9 mouse cellular contexts compared by ENCODE assay signal in genomic region chr9:45572787-45573492, GRCm38 (mm10).
DNase-seq lines count a peak whose midpoint lies in the region; ATAC-seq and TF ChIP-seq lines count a peak whose summit lies in the region.
"Had no signal": no experiment of that assay in that cellular context is flagged by ENCODE, and none has a peak within 500 bp of the region (broad histone marks: within the 10 kb centered on the region; RNA-seq: fewer than 3 reads in every experiment).

No protein-coding gene starts in this region.

- intact Hi-C loops in gastrocnemius, adult 2 months (cut with DNase I) = no loop called here

- H3K9me3 ChIP-seq in heart, embryonic 15.5 days (replicated peaks) = no peaks in the 10 kb centered on the region
- H3K9me3 ChIP-seq in lung, postnatal 0 days (ENCODE audit: low read length) = no peaks in the 10 kb centered on the region
- H3K9me3 ChIP-seq: limb, embryonic 12.5 days had no signal

- H3K4me2 ChIP-seq in heart, embryonic 15.5 days = no peak overlapping the region
- no peak overlapping the region for H3K4me2 ChIP-seq in lung, postnatal 0 days (replicated peaks; ENCODE audit: low read depth, low read length)
- H3K4me2 ChIP-seq: limb, embryonic 12.5 days had no signal

- H3K4me1 ChIP-seq in heart, embryonic 15.5 days (replicated peaks) = peaks cover 7% of the 10 kb centered on the region
- H3K4me1 ChIP-seq in lung, postnatal 0 days (ENCODE audit: insufficient read depth, low read depth, low read length) = no peaks in the 10 kb centered on the region
- no peaks in the 10 kb centered on the region for H3K4me1 ChIP-seq in thymus, adult 2 months (replicated peaks; ENCODE audit: control insufficient read depth, insufficient read depth, low read length)
- H3K4me1 ChIP-seq: limb, embryonic 12.5 days had no signal

- no peaks in the 10 kb centered on the region for H3K36me3 ChIP-seq in heart, embryonic 15.5 days
- H3K36me3 ChIP-seq in lung, postnatal 0 days (ENCODE audit: insufficient read depth, low read length) = no peaks in the 10 kb centered on the region
- H3K36me3 ChIP-seq in thymus, adult 2 months (ENCODE audit: control insufficient read depth, insufficient read depth, low read length) = no peaks in the 10 kb centered on the region
- H3K36me3 ChIP-seq: limb, embryonic 12.5 days had no signal

- no peak for ATAC-seq in heart, embryonic 15.5 days (replicated peaks; ENCODE audit: insufficient number of reproducible peaks, insufficient read depth, low FRiP score, low read depth)
- ATAC-seq in lung, postnatal 0 days = peak; percentile 88

- H3K9ac ChIP-seq in heart, embryonic 15.5 days = no peak overlapping the region
- H3K9ac ChIP-seq in lung, postnatal 0 days (replicated peaks; ENCODE audit: low read depth) = no peak overlapping the region
- H3K9ac ChIP-seq: limb, embryonic 12.5 days had no signal

- H3K27ac ChIP-seq in gastrocnemius, adult 2 months = no peak overlapping the region
- H3K27ac ChIP-seq in heart, embryonic 15.5 days = peak overlapping the region; percentile 39; the same call in 1 of the 2 replicates
- H3K27ac ChIP-seq in lung, postnatal 0 days (ENCODE audit: low read length) = no peak overlapping the region
- no peak overlapping the region for H3K27ac ChIP-seq in thymus, adult 2 months (ENCODE audit: control insufficient read depth, insufficient read depth, low read length)
- H3K27ac ChIP-seq: limb, embryonic 12.5 days had no signal

- no peak overlapping the region for H3K4me3 ChIP-seq in gastrocnemius, adult 2 months
- no peak overlapping the region for H3K4me3 ChIP-seq in heart, embryonic 15.5 days
- no peak overlapping the region for H3K4me3 ChIP-seq in lung, postnatal 0 days (ENCODE audit: low read depth, low read length)
- no peak overlapping the region for H3K4me3 ChIP-seq in thymus, adult 2 months (ENCODE audit: control insufficient read depth, insufficient read depth, low read length)
- H3K4me3 ChIP-seq: limb, embryonic 12.5 days had no signal

- peak; percentile 44; the same call in 1 of the 2 replicates for TF ChIP-seq EP300 in lung, postnatal 0 days (IDR thresholded peaks at IDR 0.05)

- DNase-seq in gastrocnemius, adult 18-20 months (ENCODE audit: low spot score) = peak; percentile 9
- no peak for DNase-seq in gastrocnemius, adult 2 months
- DNase-seq in MN1 (ENCODE audit: low spot score) = peak; percentile 17
- DNase-seq in lung, postnatal 0 days (ENCODE audit: low spot score) = peak; percentile 77
- DNase-seq in thymus, adult 2 months = no peak
- DNase-seq in right cerebral cortex, postnatal 36 days (ENCODE audit: low spot score in 2 of 2) = no peak
- DNase-seq in natural killer cell, adult 2 months (ENCODE audit: low spot score in 2 of 2) = no peak

- 21% methylated on average over 9 of the region's 9 CpGs for WGBS in heart, embryonic 15.5 days
- 25% methylated on average over 9 of the region's 9 CpGs for WGBS in lung, postnatal 0 days
- 60% methylated on average over 9 of the region's 9 CpGs for WGBS in thymus, adult 2 months

- TF ChIP-seq CTCF in gastrocnemius, adult 2 months (IDR thresholded peaks at IDR 0.05) = no peak
- no peak for TF ChIP-seq CTCF in lung, postnatal 0 days (IDR thresholded peaks at IDR 0.05)
- TF ChIP-seq CTCF in thymus, adult 2 months (IDR thresholded peaks at IDR 0.05; ENCODE audit: borderline replicate concordance, control insufficient read depth, extremely low read depth, insufficient read depth, low read length, poor library complexity) = no peak

- TF ChIP-seq POLR2A in thymus, adult 2 months (IDR thresholded peaks at IDR 0.05; ENCODE audit: control insufficient read depth, extremely low read depth, insufficient read depth, low read length, poor library complexity) = no peak

- 0 out of 2 replicates have a peak, but pooled peaks cover 3% of the 10 kb centered on the region for H3K27me3 ChIP-seq in heart, embryonic 15.5 days
- no peaks in the 10 kb centered on the region for H3K27me3 ChIP-seq in lung, postnatal 0 days (replicated peaks; ENCODE audit: insufficient read depth, low read length)
- no peaks in the 10 kb centered on the region for H3K27me3 ChIP-seq in thymus, adult 2 months (ENCODE audit: control insufficient read depth, insufficient read depth, low read length)
- H3K27me3 ChIP-seq: limb, embryonic 12.5 days had no signal

Comparison
In these comparisons a context has a peak if more than half of its experiments do, and no peak if none do; other contexts are left out.
1. DNase-seq: peak in gastrocnemius, adult 18-20 months (single experiment), MN1 (single experiment) and lung, postnatal 0 days (single experiment); none in gastrocnemius, adult 2 months (single experiment), thymus, adult 2 months (single experiment), right cerebral cortex, postnatal 36 days (0 of 2) and natural killer cell, adult 2 months (0 of 2).